In the genomic region with DNA sequence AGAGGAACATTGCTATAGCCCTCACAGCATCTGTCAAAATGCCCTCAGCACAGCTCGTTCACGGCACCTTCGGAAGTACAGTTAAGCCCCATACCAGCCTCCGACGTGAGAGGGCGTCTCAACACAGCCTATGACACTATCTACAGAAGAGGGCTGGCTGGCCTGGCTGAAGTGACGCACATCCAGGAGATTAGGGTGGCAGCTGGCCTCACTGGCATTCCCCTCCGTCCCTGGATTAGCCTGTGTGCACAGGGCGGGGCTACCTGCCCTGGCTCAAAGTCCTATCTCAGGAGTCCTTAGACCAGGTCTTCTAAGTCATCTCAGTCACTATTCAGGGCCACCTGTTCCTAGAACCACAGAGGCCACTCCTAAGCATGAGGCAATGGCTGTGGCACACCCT, we compare ENCODE assay signal across 15 mouse cellular contexts. TPM values are rescaled to one million over a fixed set of nuclear protein-coding genes. Genes with fewer than 3 reads are reported as not detected.
DNase-seq lines count a peak whose midpoint lies in the region; ATAC-seq and TF ChIP-seq lines count a peak whose summit lies in the region.
"Had no signal": no experiment of that assay in that cellular context is flagged by ENCODE, and none has a peak within 500 bp of the region (broad histone marks: within the 10 kb centered on the region; RNA-seq: fewer than 3 reads in every experiment).

No protein-coding gene starts in this region.

- H3K27ac ChIP-seq in testis, adult 2 months (ENCODE audit: control insufficient read depth, insufficient read depth, low read depth, low read length) = no peak overlapping the region
- H3K27ac ChIP-seq in stomach, postnatal 0 days (replicated peaks) = peak overlapping the region; percentile 87
- H3K27ac ChIP-seq: embryonic facial prominence, embryonic 12.5 days; hindbrain, postnatal 0 days had no signal

- ATAC-seq in stomach, postnatal 0 days (ENCODE audit: low FRiP score, low TSS enrichment) = peak; percentile 92
- ATAC-seq: hindbrain, postnatal 0 days had no signal

- intact Hi-C loops in heart, postnatal 36 days (cut with DNase I) = loop anchor here (5.0 kb wide), 1 partner anchor 68 kb away; no protein-coding TSS in a partner anchor

- TF ChIP-seq CTCF in testis, adult 2 months (IDR thresholded peaks at IDR 0.05; ENCODE audit: control insufficient read depth, insufficient read depth, insufficient replicate concordance, low read depth, low read length) = peak; percentile 27; the same call in 1 of the 2 replicates
- peak; percentile 79 for TF ChIP-seq CTCF in stomach, postnatal 0 days (IDR thresholded peaks at IDR 0.05; ENCODE audit: low read depth)

- H3K36me3 ChIP-seq in testis, adult 2 months (ENCODE audit: control insufficient read depth, insufficient read depth, low read length) = no peaks in the 10 kb centered on the region
- peaks cover 7% of the 10 kb centered on the region; the same call in 1 of the 2 replicates for H3K36me3 ChIP-seq in stomach, postnatal 0 days (ENCODE audit: control insufficient read depth, insufficient read depth, low read length)

- TF ChIP-seq POLR2A in testis, adult 2 months (IDR thresholded peaks at IDR 0.05; ENCODE audit: control insufficient read depth, low read depth, low read length) = no peak

- peak; percentile 72 for DNase-seq in heart, postnatal 4 days
- DNase-seq in heart, postnatal 36 days = no peak
- no peak for DNase-seq in testis, postnatal 14 days (ENCODE audit: low spot score)
- peak; percentile 29 for DNase-seq in lung, postnatal 14 days
- DNase-seq in stomach, postnatal 0 days (ENCODE audit: low spot score) = peak; percentile 92
- no peak for DNase-seq in thymus, postnatal 4 days
- DNase-seq in spleen, postnatal 4 days (ENCODE audit: low spot score in 2 of 2) = no peak
- DNase-seq: cerebellum, adult 11 months; left cerebral cortex, postnatal 4 days; lung, embryonic 14.5 days; midbrain, embryonic 14.5 days; thymus, postnatal 25 days had no signal

- no peak overlapping the region for H3K4me3 ChIP-seq in testis, adult 2 months (ENCODE audit: control insufficient read depth, low read depth, low read length)
- H3K4me3 ChIP-seq in stomach, postnatal 0 days (ENCODE audit: low read depth, low read length) = no peak overlapping the region
- H3K4me3 ChIP-seq: embryonic facial prominence, embryonic 12.5 days had no signal

- H3K9me3 ChIP-seq in stomach, postnatal 0 days (ENCODE audit: control insufficient read depth, low read length) = no peaks in the 10 kb centered on the region
- H3K9me3 ChIP-seq: embryonic facial prominence, embryonic 12.5 days had no signal

- 49% methylated on average over 9 of the region's 9 CpGs for WGBS in stomach, postnatal 0 days

- no peaks in the 10 kb centered on the region for H3K4me1 ChIP-seq in testis, adult 2 months (ENCODE audit: control insufficient read depth, insufficient read depth, low read length)
- H3K4me1 ChIP-seq in stomach, postnatal 0 days (replicated peaks; ENCODE audit: control insufficient read depth, insufficient read depth) = no peaks in the 10 kb centered on the region
- H3K4me1 ChIP-seq: embryonic facial prominence, embryonic 12.5 days had no signal

- no peaks in the 10 kb centered on the region for H3K27me3 ChIP-seq in testis, adult 2 months (ENCODE audit: control insufficient read depth, insufficient read depth, low read length)
- no peaks in the 10 kb centered on the region for H3K27me3 ChIP-seq in stomach, postnatal 0 days (ENCODE audit: control insufficient read depth, insufficient read depth, low read length)
- H3K27me3 ChIP-seq: embryonic facial prominence, embryonic 12.5 days had no signal

- TF ChIP-seq EP300 in stomach, postnatal 0 days (optimal IDR thresholded peaks at IDR 0.05) = no peak

- H3K4me2 ChIP-seq in stomach, postnatal 0 days (replicated peaks; ENCODE audit: low read depth) = no peak overlapping the region
- H3K4me2 ChIP-seq: embryonic facial prominence, embryonic 12.5 days; lung, embryonic 14.5 days had no signal

- H3K9ac ChIP-seq in stomach, postnatal 0 days (ENCODE audit: low read length) = no peak overlapping the region
- H3K9ac ChIP-seq: embryonic facial prominence, embryonic 12.5 days; lung, embryonic 14.5 days had no signal

RNA-seq across cellular contexts. Expression of a gene that starts 12.9 kb away (rescaled TPM):
- total RNA-seq in heart, postnatal 4 days (2021) = not detected
- under 1 TPM; 0.27 to 0.92 TPM for total RNA-seq in heart, postnatal 36 days (2021)
- polyA plus RNA-seq in testis, adult 2 months (2012; rRNA removed) = 0.33 and 0.41 TPM in 2 replicates
- polyA plus RNA-seq in stomach, postnatal 0 days (2015; fragmentation: Nextera tagmentation; extraction: Ambion mirVana) = 172 and 174 TPM in 2 replicates
- total RNA-seq: left cerebral cortex, postnatal 4 days had no signal

Comparison
In these comparisons a context has a peak if more than half of its experiments do, and no peak if none do; other contexts are left out.
1. DNase-seq: peak in heart, postnatal 4 days (single experiment), lung, postnatal 14 days (single experiment) and stomach, postnatal 0 days (single experiment); none in heart, postnatal 36 days (0 of 2), testis, postnatal 14 days (single experiment), thymus, postnatal 4 days (single experiment) and spleen, postnatal 4 days (0 of 2).